Mouse (Mus musculus): ENCODE measurements around the gene Ston2. TPM values are rescaled to one million over a fixed set of nuclear protein-coding genes. Genes with fewer than 3 reads are reported as not detected.

Gene Ston2
- polyA plus RNA-seq, 1 experiment = 14.0 TPM

DNA sequence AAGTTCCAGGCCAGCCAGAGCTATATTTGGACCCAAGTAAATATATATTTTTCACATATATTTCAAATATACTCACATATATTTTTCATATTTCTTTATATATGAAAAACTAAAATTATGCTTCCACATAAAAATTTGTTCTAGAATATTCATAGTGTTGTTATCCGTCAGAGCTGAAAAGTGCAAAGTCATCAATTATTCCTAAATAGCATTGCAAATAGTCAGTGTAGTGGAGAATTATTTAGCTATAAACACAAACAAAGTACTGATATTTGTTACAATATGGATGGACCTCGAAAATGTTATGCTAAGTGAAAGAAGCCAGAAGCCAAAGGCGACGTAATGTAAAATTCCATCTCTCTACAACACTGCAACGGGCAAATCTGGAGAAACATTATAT, 6.8 kb downstream of the Ston2 start:
- WGBS = 86% methylated on average over 5 of the region's 5 CpGs
- no peak overlapping the region for H3K27ac ChIP-seq (ENCODE audit: control insufficient read depth, insufficient read depth, low read depth, low read length, poor library complexity)
- no peak for TF ChIP-seq CTCF (IDR thresholded peaks at IDR 0.05; ENCODE audit: control insufficient read depth, insufficient read depth, low read length)
- H3K4me1 ChIP-seq (ENCODE audit: control insufficient read depth, insufficient read depth, low read length) = no peaks in the 10 kb centered on the region; the same call in 1 of the 2 replicates
- H3K4me3 ChIP-seq (replicated peaks; ENCODE audit: control insufficient read depth, low read depth, low read length) = no peak overlapping the region

DNA sequence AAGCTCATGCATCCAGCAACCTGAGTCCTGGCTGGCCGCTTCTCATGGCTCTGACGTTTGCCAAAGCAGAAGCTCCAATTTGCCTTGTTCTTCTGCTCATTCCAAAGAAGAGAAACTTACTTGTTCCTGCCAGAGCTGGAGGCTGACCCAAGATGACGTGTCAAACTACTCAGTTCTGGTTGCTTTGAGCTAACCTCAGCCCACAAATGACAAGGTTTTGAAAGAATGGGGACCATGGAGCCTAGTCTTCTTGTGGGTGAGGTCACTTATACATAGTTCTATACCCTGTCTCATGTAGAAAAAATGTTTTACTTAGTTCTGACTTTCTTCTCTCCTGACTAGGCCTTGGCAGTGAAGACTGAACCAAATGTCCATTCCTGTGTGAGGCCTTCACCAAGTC, 7.7 kb downstream of the Ston2 start:
- WGBS = 83% methylated on average over 3 of the region's 3 CpGs
- no peak overlapping the region for H3K4me3 ChIP-seq (replicated peaks; ENCODE audit: control insufficient read depth, low read depth, low read length)
- TF ChIP-seq CTCF (IDR thresholded peaks at IDR 0.05; ENCODE audit: control insufficient read depth, insufficient read depth, low read length) = no peak
- no peak for TF ChIP-seq POLR2A (IDR thresholded peaks at IDR 0.05; ENCODE audit: borderline replicate concordance, control insufficient read depth, low read depth, low read length)
- H3K4me1 ChIP-seq (ENCODE audit: control insufficient read depth, insufficient read depth, low read length) = no peaks in the 10 kb centered on the region; the same call in 1 of the 2 replicates
- no peak overlapping the region for H3K27ac ChIP-seq (ENCODE audit: control insufficient read depth, insufficient read depth, low read depth, low read length, poor library complexity)

DNA sequence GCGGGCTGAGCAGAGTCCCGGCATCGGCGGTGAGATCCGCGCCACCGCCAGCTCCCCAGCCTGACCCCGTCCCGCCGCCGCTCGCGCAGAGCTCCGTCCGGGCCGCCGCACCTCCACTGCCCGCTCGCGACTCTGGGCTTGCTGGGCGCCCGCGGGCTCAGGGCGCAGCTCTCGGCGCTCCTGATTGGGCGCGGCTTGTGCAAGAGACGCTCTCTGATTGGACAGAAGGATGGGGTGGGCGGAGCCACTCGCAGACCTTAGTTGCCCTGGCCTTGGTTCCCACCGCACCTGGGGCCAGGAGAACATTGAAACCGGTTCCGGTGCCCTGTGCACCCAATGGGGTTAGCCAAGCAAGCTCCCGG, 9.2 kb downstream of the Ston2 start:
- TF ChIP-seq POLR2A (IDR thresholded peaks at IDR 0.05; ENCODE audit: borderline replicate concordance, control insufficient read depth, low read depth, low read length) (peak; percentile 17; the same call in 1 of the 2 replicates), CTCF (IDR thresholded peaks at IDR 0.05; ENCODE audit: control insufficient read depth, insufficient read depth, low read length) (no peak)
- Histone ChIP-seq H3K27ac (ENCODE audit: control insufficient read depth, insufficient read depth, low read depth, low read length, poor library complexity) (peak overlapping the region; percentile 44; the same call in 1 of the 2 replicates), H3K4me3 (replicated peaks; ENCODE audit: control insufficient read depth, low read depth, low read length) (peak overlapping the region; percentile 69), H3K4me1 (ENCODE audit: control insufficient read depth, insufficient read depth, low read length) (no peaks in the 10 kb centered on the region; the same call in 1 of the 2 replicates)
- WGBS = under 1% methylated on average over 35 of the region's 35 CpGs

DNA sequence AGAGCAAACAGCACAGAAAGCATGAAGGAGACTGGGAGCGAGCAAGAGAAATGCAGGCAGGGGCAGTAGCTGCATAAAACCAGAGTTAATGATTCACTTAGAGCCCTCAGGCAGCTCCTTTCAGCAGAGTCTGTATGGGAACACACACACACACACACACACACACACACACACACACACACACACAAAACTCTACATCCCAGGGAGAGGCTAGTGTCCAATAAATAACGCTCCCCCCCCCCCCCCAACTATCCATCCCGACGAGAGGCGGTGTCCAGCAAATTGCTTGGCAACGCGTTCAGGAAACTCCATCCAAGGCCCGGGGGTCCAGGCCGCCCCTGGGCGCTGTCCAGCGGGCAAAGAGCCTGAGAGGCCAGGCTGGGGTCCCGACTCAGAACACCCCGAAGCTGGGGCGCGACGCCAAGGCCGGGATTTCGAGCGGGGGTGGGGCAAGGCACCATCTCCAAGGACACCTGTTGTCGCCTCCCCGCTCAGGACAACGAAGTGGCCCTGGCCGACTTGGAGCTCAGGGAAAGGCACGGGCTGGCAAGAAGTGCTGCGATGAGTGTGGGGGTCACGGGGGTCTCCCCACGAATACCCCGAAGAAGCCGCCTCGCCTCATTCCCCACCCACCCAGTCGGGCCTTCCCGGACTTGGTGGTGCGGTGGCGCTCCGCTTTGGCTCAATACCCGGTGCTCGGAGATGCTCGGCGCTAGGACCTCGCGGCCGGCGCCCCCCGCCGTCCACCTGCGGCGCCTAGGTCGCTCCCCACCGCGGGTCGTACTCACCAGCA, 9.8 kb downstream of the Ston2 start:
- peak overlapping the region; percentile 69 for H3K4me3 ChIP-seq (replicated peaks; ENCODE audit: control insufficient read depth, low read depth, low read length)
- H3K27ac ChIP-seq (ENCODE audit: control insufficient read depth, insufficient read depth, low read depth, low read length, poor library complexity) = peak overlapping the region; percentile 44; the same call in 1 of the 2 replicates
- no peaks in the 10 kb centered on the region; the same call in 1 of the 2 replicates for H3K4me1 ChIP-seq (ENCODE audit: control insufficient read depth, insufficient read depth, low read length)
- 5% methylated on average over 50 of the region's 51 CpGs for WGBS
- TF ChIP-seq CTCF (IDR thresholded peaks at IDR 0.05; ENCODE audit: control insufficient read depth, insufficient read depth, low read length) = no peak
- no peak for TF ChIP-seq POLR2A (IDR thresholded peaks at IDR 0.05; ENCODE audit: borderline replicate concordance, control insufficient read depth, low read depth, low read length)

DNA sequence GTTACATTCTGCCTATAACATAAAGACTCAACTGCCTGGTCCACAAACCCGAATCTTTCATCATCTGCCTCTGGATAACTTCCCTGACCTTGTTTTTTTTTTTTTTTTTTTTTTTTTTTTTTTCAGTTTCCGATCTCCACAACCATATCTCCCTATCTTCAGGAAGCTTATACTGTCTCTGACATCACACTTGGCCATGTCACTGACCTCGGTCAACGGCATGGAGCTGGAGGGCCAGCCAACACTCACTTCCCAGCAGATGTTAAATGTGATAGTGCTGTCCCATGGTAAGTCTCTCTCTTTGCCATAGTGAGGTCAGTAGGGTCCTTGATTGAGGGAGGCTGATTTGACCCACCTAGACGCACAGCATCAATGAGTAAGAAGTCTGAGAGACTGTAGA, 11.8 kb downstream of the Ston2 start:
- no peak overlapping the region for H3K27ac ChIP-seq (ENCODE audit: control insufficient read depth, insufficient read depth, low read depth, low read length, poor library complexity)
- TF ChIP-seq CTCF (IDR thresholded peaks at IDR 0.05; ENCODE audit: control insufficient read depth, insufficient read depth, low read length) (no peak), POLR2A (IDR thresholded peaks at IDR 0.05; ENCODE audit: borderline replicate concordance, control insufficient read depth, low read depth, low read length) (no peak)
- no peak overlapping the region for H3K4me3 ChIP-seq (replicated peaks; ENCODE audit: control insufficient read depth, low read depth, low read length)
- H3K4me1 ChIP-seq (ENCODE audit: control insufficient read depth, insufficient read depth, low read length) = no peaks in the 10 kb centered on the region; the same call in 1 of the 2 replicates
- WGBS = 40% methylated on average over 5 of the region's 5 CpGs

DNA sequence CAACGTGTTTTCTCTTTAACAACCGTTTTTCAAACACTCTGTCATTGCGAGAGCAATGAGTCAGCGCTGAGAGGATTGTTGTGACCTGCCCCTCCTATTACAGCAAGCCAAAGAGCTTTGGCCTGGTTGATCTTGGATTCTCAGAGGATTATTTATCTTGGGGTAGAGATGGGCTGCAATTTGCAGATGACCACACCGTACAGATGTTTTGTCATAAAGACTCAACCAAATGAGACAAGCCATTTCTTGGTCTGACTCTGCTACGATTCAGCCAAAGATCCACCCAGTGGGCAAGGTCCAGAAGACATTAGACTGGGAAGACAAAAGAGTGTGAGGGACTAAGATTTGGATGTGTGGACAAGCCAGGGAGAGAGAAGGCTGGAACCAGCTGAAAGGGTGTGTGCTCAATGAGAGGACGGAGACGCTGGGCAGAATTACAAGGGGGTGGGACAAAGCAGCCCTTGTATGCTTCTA, 13.3 kb downstream of the Ston2 start:
- no peak for TF ChIP-seq CTCF (IDR thresholded peaks at IDR 0.05; ENCODE audit: control insufficient read depth, insufficient read depth, low read length)
- TF ChIP-seq POLR2A (IDR thresholded peaks at IDR 0.05; ENCODE audit: borderline replicate concordance, control insufficient read depth, low read depth, low read length) = no peak
- H3K4me3 ChIP-seq (replicated peaks; ENCODE audit: control insufficient read depth, low read depth, low read length) = no peak overlapping the region
- no peak overlapping the region for H3K27ac ChIP-seq (ENCODE audit: control insufficient read depth, insufficient read depth, low read depth, low read length, poor library complexity)
- 39% methylated on average over 8 of the region's 8 CpGs for WGBS
- no peaks in the 10 kb centered on the region; the same call in 1 of the 2 replicates for H3K4me1 ChIP-seq (ENCODE audit: control insufficient read depth, insufficient read depth, low read length)

DNA sequence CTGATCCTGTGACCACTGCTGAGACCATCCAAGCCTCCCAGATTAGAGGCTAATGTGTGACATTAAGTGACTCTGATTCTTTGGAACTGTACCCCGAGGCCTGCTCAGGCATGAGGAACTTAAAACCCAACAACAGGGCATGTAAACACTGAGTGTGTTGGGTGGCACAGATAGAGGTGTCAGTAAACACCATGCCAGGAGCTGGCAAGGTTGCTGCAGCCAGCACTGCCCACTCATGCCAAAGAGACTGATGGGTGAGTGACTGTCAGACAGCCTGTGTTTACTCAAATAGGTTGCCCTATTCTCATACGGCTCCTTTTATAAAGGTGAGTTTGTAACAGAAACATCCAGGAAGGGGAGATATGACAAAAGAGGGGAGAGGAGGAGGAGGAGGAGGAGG, 19.3 kb downstream of the Ston2 start:
- Histone ChIP-seq H3K27ac (ENCODE audit: control insufficient read depth, insufficient read depth, low read depth, low read length, poor library complexity) (no peak overlapping the region), H3K4me1 (ENCODE audit: control insufficient read depth, insufficient read depth, low read length) (peaks cover 4% of the 10 kb centered on the region), H3K4me3 (replicated peaks; ENCODE audit: control insufficient read depth, low read depth, low read length) (no peak overlapping the region)
- TF ChIP-seq POLR2A (IDR thresholded peaks at IDR 0.05; ENCODE audit: borderline replicate concordance, control insufficient read depth, low read depth, low read length) = no peak
- no peak for TF ChIP-seq CTCF (IDR thresholded peaks at IDR 0.05; ENCODE audit: control insufficient read depth, insufficient read depth, low read length)
- WGBS = 45% methylated on average over 2 of the region's 2 CpGs

DNA sequence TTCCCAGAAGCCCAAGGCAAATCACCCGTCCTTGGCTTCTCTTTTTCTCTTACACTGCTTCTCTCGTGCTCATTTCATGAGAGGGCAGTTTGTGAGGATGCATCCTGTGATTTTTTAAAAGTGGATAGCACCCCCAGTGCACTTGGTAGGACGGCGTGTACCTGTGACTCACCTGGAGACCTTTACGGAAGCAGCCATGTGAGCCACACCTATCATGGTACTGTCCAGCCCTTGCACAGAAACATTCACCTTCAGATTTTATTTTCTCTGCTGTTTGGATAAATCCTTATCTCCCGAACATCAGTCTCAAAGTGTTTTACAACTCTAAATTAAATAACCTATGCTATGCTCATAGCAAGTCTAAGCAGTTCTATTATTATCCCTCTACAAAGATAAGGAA, 20.0 kb downstream of the Ston2 start:
- Histone ChIP-seq H3K4me3 (replicated peaks; ENCODE audit: control insufficient read depth, low read depth, low read length) (no peak overlapping the region), H3K4me1 (ENCODE audit: control insufficient read depth, insufficient read depth, low read length) (peaks cover 6% of the 10 kb centered on the region), H3K27ac (ENCODE audit: control insufficient read depth, insufficient read depth, low read depth, low read length, poor library complexity) (no peak overlapping the region)
- WGBS = 81% methylated on average over 6 of the region's 6 CpGs
- TF ChIP-seq POLR2A (IDR thresholded peaks at IDR 0.05; ENCODE audit: borderline replicate concordance, control insufficient read depth, low read depth, low read length) (no peak), CTCF (IDR thresholded peaks at IDR 0.05; ENCODE audit: control insufficient read depth, insufficient read depth, low read length) (no peak)

Measured in bone marrow, adult 2 months (tissue).